Mouse (Mus musculus) cerebellum, adult 2 months (tissue): ENCODE measurements around the gene Dtnb. TPM values are rescaled to one million over a fixed set of nuclear protein-coding genes. Genes with fewer than 3 reads are reported as not detected.

Source experiments
- DNase-seq, 2 experiments: peaks; one replicate each; pipeline ENCODE4 v3.0.0; 2021
- H3K27ac ChIP-seq: fragments of 200-500 bp; 2 replicates; pipeline ENCODE4 v1.5.1; 2012; ENCODE audit warnings: low read length, control low read depth, inconsistent platforms; ENCODE audit not compliant: insufficient read depth
- H3K27me3 ChIP-seq: fragments of 200-500 bp; 2 replicates; pipeline ENCODE4 v1.6.1; 2012; ENCODE audit warnings: inconsistent platforms, mild to moderate bottlenecking, low read length, moderate library complexity; ENCODE audit not compliant: control insufficient read depth, insufficient read depth
- H3K4me1 ChIP-seq: fragments of 200-500 bp; 2 replicates; pipeline ENCODE4 v1.6.1; 2011; ENCODE audit warnings: low read length; ENCODE audit not compliant: control insufficient read depth, insufficient read depth
- H3K4me3 ChIP-seq: fragments of 200-500 bp; replicated peaks from 2 replicates; pipeline ENCODE3; 2011; ENCODE audit warnings: mild to moderate bottlenecking, low read depth, low read length, control low read depth; ENCODE audit not compliant: insufficient read depth
- CTCF ChIP-seq: fragments of 200-500 bp; IDR thresholded peaks from 2 replicates; pipeline ENCODE4 v1.5.1; 2011; ENCODE audit warnings: low read depth, mild to moderate bottlenecking, control low read depth, low read length, moderate library complexity, borderline replicate concordance; ENCODE audit not compliant: insufficient read depth
- POLR2A ChIP-seq: fragments of 200-500 bp; IDR thresholded peaks from 2 replicates; pipeline ENCODE4 v1.6.1; 2011; ENCODE audit warnings: low read length, control low read depth, borderline replicate concordance; ENCODE audit not compliant: insufficient read depth
- WGBS: fragments of 180-500 bp; shearing (Covaris S2); methylation state at CpG from one replicate; pipeline ENCODE4 v1.1.7; 2018; 5-methylcytosine and 5-hydroxymethylcytosine counted together
- polyA plus RNA-seq: library from polyadenylated mRNA; depleted of rRNA; stranded (reverse); fragments of >200 nt; gene quantifications from 2 replicates; pipeline ENCODE4 v1.2.3, GENCODE M21; 2012

Gene Dtnb
- polyA plus RNA-seq, 1 experiment: 86.6 TPM

GRCm38 (mm10) chr12:3799551-3799950 is 227.4 kb downstream of the Dtnb start:
- no peak for DNase-seq
- no peak for TF ChIP-seq POLR2A
- TF ChIP-seq CTCF: no peak
- Histone ChIP-seq H3K4me1 (no peaks in the 10 kb centered on the region; the same call in 1 of the 2 replicates), H3K4me3 (no peak overlapping the region), H3K27ac (no peak overlapping the region), H3K27me3 (no peaks in the 10 kb centered on the region)
- 100% methylated on average over 1 of the region's 1 CpGs for whole genome bisulfite sequencing

GRCm38 (mm10) chr12:3805852-3806251 is 233.7 kb downstream of the Dtnb start, which contains the start of gene Dnmt3a:
TSS of gene Dnmt3a (plus strand) at chr12:3806007.
- TF ChIP-seq POLR2A (no peak), CTCF (no peak)
- WGBS: 15% methylated on average over 4 of the region's 4 CpGs
- Histone ChIP-seq H3K27ac (peak within 1 kb of the TSS; percentile 99), H3K4me3 (peak within 1 kb of the TSS; percentile 79), H3K27me3 (no peaks in the 10 kb centered on the region), H3K4me1 (peaks cover 23% of the 10 kb centered on the region)
- peak in 1 of 2 experiments; percentile 63 for DNase-seq

- Histone ChIP-seq H3K27ac (peak overlapping the region; percentile 99), H3K4me1 (peaks cover 27% of the 10 kb centered on the region), H3K27me3 (no peaks in the 10 kb centered on the region), H3K4me3 (peak overlapping the region; percentile 79)
- TF ChIP-seq CTCF (peak; percentile 60), POLR2A (no peak; the same call in 1 of the 2 replicates)
- under 1% methylated on average over 30 of the region's 41 CpGs for WGBS
- DNase-seq: peak; percentile 79 to 83
These were observed 234.1 kb downstream of the Dtnb start for GRCm38 (mm10) chr12:3806271-3806684.

GRCm38 (mm10) chr12:3806703-3807547 is 234.7 kb downstream of the Dtnb start:
- peak; percentile 85 to 88 for DNase-seq
- Histone ChIP-seq H3K27me3 (no peaks in the 10 kb centered on the region), H3K4me1 (peaks cover 28% of the 10 kb centered on the region), H3K27ac (peak overlapping the region; percentile 99), H3K4me3 (peak overlapping the region; percentile 79)
- 1% methylated on average over 90 of the region's 141 CpGs for WGBS
- TF ChIP-seq POLR2A: 0 out of 2 replicates have a peak, but pooled peaks have one; percentile 12
- TF ChIP-seq CTCF: no peak

GRCm38 (mm10) chr12:3807548-3808395 is 235.6 kb downstream of the Dtnb start:
- TF ChIP-seq POLR2A: no peak
- TF ChIP-seq CTCF: no peak
- peaks cover 33% of the 10 kb centered on the region for H3K4me1 ChIP-seq
- H3K27ac ChIP-seq: peak overlapping the region; percentile 49; the same call in 1 of the 2 replicates
- WGBS: 1% methylated on average over 86 of the region's 105 CpGs
- H3K4me3 ChIP-seq: peak overlapping the region; percentile 79
- peak; percentile 60 to 70 for DNase-seq
- H3K27me3 ChIP-seq: no peaks in the 10 kb centered on the region

- TF ChIP-seq POLR2A (no peak), CTCF (no peak)
- DNase-seq: peak in 1 of 2 experiments; percentile 61
- Histone ChIP-seq H3K4me1 (peaks cover 33% of the 10 kb centered on the region), H3K27me3 (no peaks in the 10 kb centered on the region), H3K27ac (peak overlapping the region; percentile 49), H3K4me3 (peak overlapping the region; percentile 79)
- WGBS: 4% methylated on average over 10 of the region's 10 CpGs
These were observed 236.3 kb downstream of the Dtnb start for GRCm38 (mm10) chr12:3808396-3808981.

- Histone ChIP-seq H3K4me3 (no peak overlapping the region), H3K27ac (no peak overlapping the region; the same call in 1 of the 2 replicates), H3K4me1 (peaks cover 33% of the 10 kb centered on the region), H3K27me3 (no peaks in the 10 kb centered on the region)
- no peak for DNase-seq
- 32% methylated on average over 7 of the region's 7 CpGs for WGBS
- no peak for TF ChIP-seq POLR2A
- no peak for TF ChIP-seq CTCF
These were observed 237.5 kb downstream of the Dtnb start for GRCm38 (mm10) chr12:3809520-3810180.
